Mouse (Mus musculus): Measurements from ENCODE around the gene Hsd3b1. TPM values are rescaled to one million over a fixed set of nuclear protein-coding genes. Genes with fewer than 3 reads are reported as not detected.
"Not testable (repeated sequence)": the region's sequence is repeated elsewhere in the genome, so short reads cannot be mapped to it uniquely, and the experiment has no call there.

The Hsd3b1 gene
- polyA plus RNA-seq, 1 experiment from 2014 or later = not detected

- DNase-seq = no peak
- Histone ChIP-seq H3K4me1 (ENCODE audit: insufficient read depth) (no peaks in the 10 kb centered on the region), H3K27me3 (ENCODE audit: insufficient read depth, low read length) (no peaks in the 10 kb centered on the region), H3K27ac (ENCODE audit: low read depth) (no peak overlapping the region), H3K9me3 (ENCODE audit: low read depth, low read length) (no peaks in the 10 kb centered on the region), H3K36me3 (ENCODE audit: insufficient read depth) (no peaks in the 10 kb centered on the region), H3K4me2 (no peak overlapping the region), H3K4me3 (ENCODE audit: low read depth, low read length) (no peak overlapping the region), H3K9ac (no peak overlapping the region)
- ATAC-seq (ENCODE audit: insufficient read depth) = no peak
- whole genome bisulfite sequencing = 79% methylated on average over 6 of the region's 6 CpGs
- TF ChIP-seq CTCF (IDR thresholded peaks at IDR 0.05; ENCODE audit: low read depth) = no peak
These were observed 7.0 kb downstream of the Hsd3b1 start for GRCm38 (mm10) chr3:98852631-98853030.

- DNase-seq = no peak
These were observed 7.7 kb downstream of the Hsd3b1 start for GRCm38 (mm10) chr3:98851853-98852252.

GRCm38 (mm10) chr3:98850262-98850661 is 9.3 kb downstream of the Hsd3b1 start:
- 80% methylated on average over 5 of the region's 5 CpGs for WGBS

More at GRCm38 (mm10) chr3:98851853-98852252, 7.7 kb downstream of the Hsd3b1 start:
- 63% methylated on average over 2 of the region's 2 CpGs for WGBS
- no peaks in the 10 kb centered on the region for H3K36me3 ChIP-seq (ENCODE audit: insufficient read depth)
- H3K27ac ChIP-seq (ENCODE audit: low read depth) = no peak overlapping the region
- H3K9me3 ChIP-seq (ENCODE audit: low read depth, low read length) = no peaks in the 10 kb centered on the region
- no peak overlapping the region for H3K4me3 ChIP-seq (ENCODE audit: low read depth, low read length)
- H3K9ac ChIP-seq = no peak overlapping the region
- no peaks in the 10 kb centered on the region for H3K27me3 ChIP-seq (ENCODE audit: insufficient read depth, low read length)
- ATAC-seq (ENCODE audit: insufficient read depth) = no peak
- H3K4me1 ChIP-seq (ENCODE audit: insufficient read depth) = no peaks in the 10 kb centered on the region
- H3K4me2 ChIP-seq = no peak overlapping the region
- TF ChIP-seq CTCF (IDR thresholded peaks at IDR 0.05; ENCODE audit: low read depth) = no peak

GRCm38 (mm10) chr3:98848898-98849297 is 10.7 kb downstream of the Hsd3b1 start:
- no peaks in the 10 kb centered on the region for H3K9me3 ChIP-seq (ENCODE audit: low read depth, low read length)
- ATAC-seq (ENCODE audit: insufficient read depth) (no peak), DNase-seq (no peak)
- H3K4me2 ChIP-seq = no peak overlapping the region
- H3K27me3 ChIP-seq (ENCODE audit: insufficient read depth, low read length) = no peaks in the 10 kb centered on the region
- H3K36me3 ChIP-seq (ENCODE audit: insufficient read depth) = no peaks in the 10 kb centered on the region
- WGBS = 80% methylated on average over 1 of the region's 1 CpGs
- TF ChIP-seq CTCF (IDR thresholded peaks at IDR 0.05; ENCODE audit: low read depth) = no peak
- H3K4me1 ChIP-seq (ENCODE audit: insufficient read depth) = no peaks in the 10 kb centered on the region
- H3K27ac ChIP-seq (ENCODE audit: low read depth) = no peak overlapping the region
- no peak overlapping the region for H3K4me3 ChIP-seq (ENCODE audit: low read depth, low read length)
- no peak overlapping the region for H3K9ac ChIP-seq

More at GRCm38 (mm10) chr3:98850262-98850661, 9.3 kb downstream of the Hsd3b1 start:
- Histone ChIP-seq H3K9ac (no peak overlapping the region), H3K9me3 (ENCODE audit: low read depth, low read length) (no peaks in the 10 kb centered on the region), H3K4me1 (ENCODE audit: insufficient read depth) (no peaks in the 10 kb centered on the region), H3K4me2 (no peak overlapping the region), H3K27ac (ENCODE audit: low read depth) (no peak overlapping the region), H3K4me3 (ENCODE audit: low read depth, low read length) (no peak overlapping the region), H3K27me3 (ENCODE audit: insufficient read depth, low read length) (no peaks in the 10 kb centered on the region), H3K36me3 (ENCODE audit: insufficient read depth) (no peaks in the 10 kb centered on the region)
- ATAC-seq (ENCODE audit: insufficient read depth) (no peak), DNase-seq (no peak)
- TF ChIP-seq CTCF (IDR thresholded peaks at IDR 0.05; ENCODE audit: low read depth) = no peak

GRCm38 (mm10) chr3:98814101-98814670 is 45.4 kb downstream of the Hsd3b1 start, which contains the start of gene Hsd3b6:
Gene Hsd3b6 (minus strand): TSS chr3:98814443.
- Histone ChIP-seq H3K36me3 (ENCODE audit: insufficient read depth) (no peaks in the 10 kb centered on the region), H3K9me3 (ENCODE audit: low read depth, low read length) (no peaks in the 10 kb centered on the region), H3K27me3 (ENCODE audit: insufficient read depth, low read length) (no peaks in the 10 kb centered on the region), H3K4me2 (no peak within 1 kb of the TSS), H3K4me1 (ENCODE audit: insufficient read depth) (no peaks in the 10 kb centered on the region), H3K27ac (ENCODE audit: low read depth) (no peak within 1 kb of the TSS), H3K9ac (no peak within 1 kb of the TSS), H3K4me3 (ENCODE audit: low read depth, low read length) (no peak within 1 kb of the TSS)
- DNase-seq (no peak), ATAC-seq (ENCODE audit: insufficient read depth) (no peak)
- no peak for TF ChIP-seq CTCF (IDR thresholded peaks at IDR 0.05; ENCODE audit: low read depth)
- WGBS = 56% methylated on average over 6 of the region's 6 CpGs

GRCm38 (mm10) chr3:98812653-98813052 is 46.9 kb downstream of the Hsd3b1 start:
- not testable (repeated sequence) for DNase-seq; H3K4me1 ChIP-seq (ENCODE audit: insufficient read depth); H3K27me3 ChIP-seq (ENCODE audit: insufficient read depth, low read length); H3K9me3 ChIP-seq (ENCODE audit: low read depth, low read length); H3K4me3 ChIP-seq (ENCODE audit: low read depth, low read length); H3K4me2 ChIP-seq; H3K36me3 ChIP-seq (ENCODE audit: insufficient read depth); H3K9ac ChIP-seq; ATAC-seq (ENCODE audit: insufficient read depth); H3K27ac ChIP-seq (ENCODE audit: low read depth)
- WGBS = 70% methylated on average over 5 of the region's 6 CpGs

- H3K4me3 ChIP-seq (ENCODE audit: low read depth, low read length); H3K27ac ChIP-seq (ENCODE audit: low read depth); H3K36me3 ChIP-seq (ENCODE audit: insufficient read depth); ATAC-seq (ENCODE audit: insufficient read depth); H3K27me3 ChIP-seq (ENCODE audit: insufficient read depth, low read length); DNase-seq; H3K9me3 ChIP-seq (ENCODE audit: low read depth, low read length); H3K4me1 ChIP-seq (ENCODE audit: insufficient read depth); H3K4me2 ChIP-seq; H3K9ac ChIP-seq: not testable (repeated sequence)
- 38% methylated on average over 3 of the region's 3 CpGs for WGBS
These were observed 54.6 kb downstream of the Hsd3b1 start for GRCm38 (mm10) chr3:98805032-98805431.

Other genes starting within 250 kb of the Hsd3b1 start
- gene Hsd3b5, start 229.5 kb downstream of the Hsd3b1 start, polyA plus RNA-seq (2014; fragmentation: Nextera tagmentation; extraction: Ambion mirVana) = not detected in 2 replicates
- not detected in 2 replicates for gene Hsd3b2, start 135.3 kb downstream of the Hsd3b1 start, polyA plus RNA-seq (2014; fragmentation: Nextera tagmentation; extraction: Ambion mirVana)
- gene Hsd3b3, start 96.7 kb downstream of the Hsd3b1 start, polyA plus RNA-seq (2014; fragmentation: Nextera tagmentation; extraction: Ambion mirVana) = 0.12 TPM in 1 of 2 replicates, not detected in the other
- 3.2 and 3.3 TPM in 2 replicates for gene Hsd3b6, start 45.4 kb downstream of the Hsd3b1 start, polyA plus RNA-seq (2014; fragmentation: Nextera tagmentation; extraction: Ambion mirVana)
- gene Hao2, start 33.4 kb upstream of the Hsd3b1 start, polyA plus RNA-seq (2014; fragmentation: Nextera tagmentation; extraction: Ambion mirVana) = 0.15 TPM in 1 of 2 replicates, not detected in the other

All from lung, embryonic 14.5 days (tissue).